Mouse (Mus musculus) neural tube, embryonic 15.5 days (tissue): ENCODE data around the gene Mbl1. TPM values are rescaled to one million over a fixed set of nuclear protein-coding genes. Genes with fewer than 3 reads are reported as not detected.

Experiments
- ATAC-seq: fragments of 200-750 bp; cut with Nextera tagmentation; 2 replicates; pipeline ENCODE4 v1.8.0; 2017; ENCODE audit warnings: mild to moderate bottlenecking, moderate TSS enrichment, moderate library complexity; ENCODE audit not compliant: low FRiP score
- H3K27ac ChIP-seq: fragments of 300-500 bp; sonication (generic); replicated peaks from 2 replicates; pipeline ENCODE4 v1.5.1; 2015; ENCODE audit warnings: mild to moderate bottlenecking, inconsistent platforms
- H3K27me3 ChIP-seq: fragments of 300-500 bp; sonication (generic); replicated peaks from 2 replicates; pipeline ENCODE4 v1.6.1; 2015; ENCODE audit warnings: inconsistent platforms
- H3K36me3 ChIP-seq: fragments of 300-500 bp; sonication (generic); 2 replicates; pipeline ENCODE4 v1.6.1; 2015; ENCODE audit warnings: inconsistent platforms
- H3K4me1 ChIP-seq: fragments of 300-500 bp; sonication (generic); 2 replicates; pipeline ENCODE4 v1.6.1; 2015; ENCODE audit warnings: inconsistent platforms
- H3K4me2 ChIP-seq: fragments of 300-500 bp; sonication (generic); 2 replicates; pipeline ENCODE4 v1.6.1; 2015; ENCODE audit warnings: inconsistent platforms, mild to moderate bottlenecking, moderate library complexity
- H3K4me3 ChIP-seq: fragments of 300-500 bp; sonication (generic); replicated peaks from 2 replicates; pipeline ENCODE4 v1.5.1; 2015; ENCODE audit warnings: mild to moderate bottlenecking, inconsistent platforms
- H3K9ac ChIP-seq: fragments of 300-500 bp; sonication (generic); replicated peaks from 2 replicates; pipeline ENCODE4 v1.6.1; 2015; ENCODE audit warnings: mild to moderate bottlenecking, inconsistent platforms
- H3K9me3 ChIP-seq: fragments of 300-500 bp; sonication (generic); replicated peaks from 2 replicates; pipeline ENCODE4 v1.6.1; 2016; ENCODE audit warnings: inconsistent platforms
- WGBS: fragments of 180-500 bp; shearing (Covaris S2); methylation state at CpG from one replicate; pipeline ENCODE4 v1.1.7; 2015; ENCODE audit warnings: mixed read lengths; 5-methylcytosine and 5-hydroxymethylcytosine counted together
- polyA plus RNA-seq: library from polyadenylated mRNA; unstranded; fragments of >200 nt; fragmentation: Nextera tagmentation; extraction: Ambion mirVana; gene quantifications from 2 replicates; pipeline ENCODE4 v1.2.1, GENCODE M21; 2015

The Mbl1 gene
- polyA plus RNA-seq: not detected in 2 replicates

- no peaks in the 10 kb centered on the region for H3K27me3 ChIP-seq
- no peak within 1 kb of the TSS for H3K27ac ChIP-seq
- WGBS: 92% methylated on average over 7 of the region's 7 CpGs
- no peaks in the 10 kb centered on the region for H3K4me1 ChIP-seq
- H3K9ac ChIP-seq: no peak within 1 kb of the TSS
- no peaks in the 10 kb centered on the region for H3K36me3 ChIP-seq
- no peak within 1 kb of the TSS for H3K4me3 ChIP-seq
- H3K4me2 ChIP-seq: no peak within 1 kb of the TSS
- H3K9me3 ChIP-seq: no peaks in the 10 kb centered on the region
- ATAC-seq: no peak
Measured at GRCm38 (mm10) chr14:41151220-41151898, at the start of gene Mbl1. Mbl1 (plus strand) TSS chr14:41151458.

- Histone ChIP-seq H3K9me3 (no peaks in the 10 kb centered on the region), H3K4me2 (no peak overlapping the region), H3K4me3 (no peak overlapping the region), H3K27ac (no peak overlapping the region), H3K27me3 (no peaks in the 10 kb centered on the region), H3K4me1 (no peaks in the 10 kb centered on the region), H3K9ac (no peak overlapping the region), H3K36me3 (no peaks in the 10 kb centered on the region)
- no peak for ATAC-seq
- 87% methylated on average over 2 of the region's 2 CpGs for WGBS
Measured at GRCm38 (mm10) chr14:41102269-41102668, 49.0 kb upstream of the Mbl1 start.

DNA sequence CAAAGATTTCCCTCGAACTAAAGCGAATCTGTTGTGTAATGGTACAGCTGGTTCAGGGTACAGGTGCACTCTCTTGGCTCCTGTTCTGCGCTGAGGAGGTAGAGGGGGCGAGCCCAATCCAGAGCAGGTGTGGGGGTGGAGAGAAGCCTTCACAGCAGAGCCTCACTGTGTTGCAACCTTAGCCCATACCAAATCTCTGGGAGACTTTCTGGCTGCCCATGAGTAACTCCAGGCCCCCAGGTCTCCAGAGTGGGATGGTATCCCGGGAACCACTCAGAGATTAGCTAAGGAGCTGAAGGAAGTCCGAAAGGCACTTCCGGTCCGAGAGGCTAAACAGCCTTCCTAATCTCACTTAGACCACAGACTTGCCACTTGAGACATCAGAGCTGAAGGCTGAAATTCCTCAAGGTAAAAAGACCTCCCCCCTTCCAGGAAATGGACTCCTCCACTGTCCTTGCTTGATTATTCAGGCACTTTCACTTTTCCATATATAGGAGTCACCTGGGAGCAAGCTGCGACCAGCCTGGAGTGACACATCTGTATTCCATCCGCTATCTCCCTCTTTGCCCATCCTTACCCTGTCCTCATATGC, 46.3 kb upstream of the Mbl1 start, which contains the start of gene Mat1a:
TSS of gene Mat1a (plus strand) at position 183 of the 592 bp plus-strand sequence.
- 77% methylated on average over 10 of the region's 10 CpGs for WGBS
- ATAC-seq: no peak
- Histone ChIP-seq H3K9me3 (no peaks in the 10 kb centered on the region), H3K4me3 (no peak within 1 kb of the TSS), H3K27me3 (no peaks in the 10 kb centered on the region), H3K4me2 (no peak within 1 kb of the TSS), H3K27ac (no peak within 1 kb of the TSS), H3K36me3 (no peaks in the 10 kb centered on the region), H3K4me1 (no peaks in the 10 kb centered on the region), H3K9ac (no peak within 1 kb of the TSS)

DNA sequence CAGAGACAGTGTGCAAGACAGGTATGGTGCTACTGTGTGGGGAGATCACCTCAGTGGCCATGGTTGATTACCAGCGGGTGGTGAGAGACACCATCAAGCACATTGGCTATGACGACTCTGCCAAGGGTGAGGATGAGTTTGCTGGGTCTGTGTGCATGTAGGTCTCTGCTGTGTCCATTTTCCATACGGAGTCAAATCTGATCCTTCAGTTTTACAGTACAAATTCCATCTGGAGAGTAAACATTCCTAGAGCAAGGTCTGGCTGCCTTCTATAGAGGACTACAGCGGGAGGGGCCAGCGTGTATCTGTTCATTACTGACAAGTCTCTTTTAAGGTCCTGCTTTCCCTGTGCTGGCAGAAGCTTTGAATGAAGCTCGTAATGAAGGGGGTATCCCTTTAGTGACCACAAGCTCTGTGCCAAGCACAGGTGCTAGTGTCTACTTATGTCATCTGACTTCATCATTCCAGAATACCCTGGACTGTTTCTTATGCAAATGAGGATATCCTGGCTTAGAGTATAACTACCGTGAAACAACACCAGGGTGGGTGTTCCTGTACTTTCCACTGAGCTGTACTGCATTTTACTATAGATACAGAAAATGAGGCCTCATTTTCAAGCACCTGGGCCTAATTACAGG, 40.1 kb upstream of the Mbl1 start:
- no peak overlapping the region for H3K4me3 ChIP-seq
- ATAC-seq: no peak
- no peak overlapping the region for H3K4me2 ChIP-seq
- H3K36me3 ChIP-seq: no peaks in the 10 kb centered on the region
- H3K9me3 ChIP-seq: no peaks in the 10 kb centered on the region
- H3K4me1 ChIP-seq: no peaks in the 10 kb centered on the region
- no peaks in the 10 kb centered on the region for H3K27me3 ChIP-seq
- H3K27ac ChIP-seq: no peak overlapping the region
- 90% methylated on average over 7 of the region's 7 CpGs for WGBS
- no peak overlapping the region for H3K9ac ChIP-seq

DNA sequence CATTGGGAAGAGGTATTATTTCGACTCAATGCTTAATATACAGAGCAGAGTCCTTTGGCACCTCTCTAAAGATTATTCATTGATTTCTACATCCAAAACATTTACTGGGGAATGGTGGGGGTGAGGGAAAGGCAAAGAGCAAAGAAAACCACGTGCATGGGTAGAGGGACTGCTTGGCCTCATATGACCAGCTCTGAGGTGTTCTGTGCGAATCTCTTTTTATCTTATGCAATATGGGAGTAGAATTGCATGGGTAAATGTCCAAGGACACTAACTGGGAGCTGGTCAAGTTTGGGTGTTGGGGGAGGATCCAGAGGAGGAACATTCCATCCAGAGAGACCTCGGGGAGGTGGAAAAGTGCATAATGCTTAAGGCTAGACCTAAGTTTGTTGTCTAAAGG, 38.3 kb upstream of the Mbl1 start:
- H3K4me3 ChIP-seq: no peak overlapping the region
- no peak overlapping the region for H3K27ac ChIP-seq
- H3K4me1 ChIP-seq: no peaks in the 10 kb centered on the region
- ATAC-seq: no peak
- no peaks in the 10 kb centered on the region for H3K27me3 ChIP-seq
- 86% methylated on average over 4 of the region's 4 CpGs for WGBS
- H3K36me3 ChIP-seq: no peaks in the 10 kb centered on the region
- H3K9ac ChIP-seq: no peak overlapping the region
- no peak overlapping the region for H3K4me2 ChIP-seq
- H3K9me3 ChIP-seq: no peaks in the 10 kb centered on the region

- Histone ChIP-seq H3K9ac (no peak overlapping the region), H3K4me2 (no peak overlapping the region), H3K27ac (no peak overlapping the region), H3K27me3 (no peaks in the 10 kb centered on the region), H3K36me3 (no peaks in the 10 kb centered on the region), H3K4me3 (no peak overlapping the region), H3K9me3 (no peaks in the 10 kb centered on the region), H3K4me1 (no peaks in the 10 kb centered on the region)
- WGBS: 87% methylated on average over 3 of the region's 3 CpGs
- no peak for ATAC-seq
Measured at GRCm38 (mm10) chr14:41116271-41116670, 35.0 kb upstream of the Mbl1 start.

DNA sequence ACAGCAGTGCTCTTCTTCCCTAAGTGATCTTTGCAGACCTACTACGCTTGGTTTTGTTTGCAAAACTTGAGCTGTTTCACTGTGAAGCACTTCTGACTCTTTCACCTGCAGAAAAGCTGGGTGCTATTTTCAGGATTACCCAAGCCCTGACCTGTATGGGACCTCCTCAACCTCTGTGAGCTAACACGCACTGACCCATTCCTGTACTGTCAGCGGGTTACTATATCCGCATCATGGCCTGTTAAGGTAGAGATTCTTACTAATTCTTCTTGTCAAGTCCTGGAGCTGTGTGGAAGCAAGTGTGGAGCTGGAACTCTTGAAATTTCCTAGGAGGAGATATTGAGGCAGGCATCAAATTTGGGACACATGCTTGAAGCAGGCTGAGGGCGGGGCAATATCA, 26.6 kb upstream of the Mbl1 start:
- H3K36me3 ChIP-seq: no peaks in the 10 kb centered on the region
- no peaks in the 10 kb centered on the region for H3K9me3 ChIP-seq
- H3K4me2 ChIP-seq: no peak overlapping the region
- H3K27me3 ChIP-seq: no peaks in the 10 kb centered on the region
- H3K4me1 ChIP-seq: no peaks in the 10 kb centered on the region
- no peak for ATAC-seq
- H3K27ac ChIP-seq: no peak overlapping the region
- WGBS: 92% methylated on average over 5 of the region's 5 CpGs
- no peak overlapping the region for H3K9ac ChIP-seq
- H3K4me3 ChIP-seq: no peak overlapping the region

DNA sequence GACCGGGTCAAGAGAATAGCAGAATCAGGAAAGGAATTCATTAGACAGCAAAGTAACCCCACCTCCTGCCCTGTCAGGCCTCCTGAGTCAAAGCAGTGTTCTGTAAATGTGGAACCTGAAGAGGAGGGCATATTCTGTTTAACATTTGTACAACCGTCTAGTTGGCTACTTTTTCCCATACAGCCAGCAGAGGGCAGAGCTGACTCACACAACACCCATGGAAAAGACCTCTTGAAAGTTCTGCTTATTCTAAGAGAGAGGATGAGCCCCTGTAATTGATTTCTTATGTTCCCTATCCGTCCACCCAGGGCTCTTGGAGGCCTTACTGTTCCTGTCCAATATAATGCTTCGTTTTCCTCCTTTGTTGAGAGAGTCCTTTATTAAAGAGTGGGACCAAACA, 23.3 kb upstream of the Mbl1 start:
- H3K27me3 ChIP-seq: no peaks in the 10 kb centered on the region
- H3K4me3 ChIP-seq: no peak overlapping the region
- no peak overlapping the region for H3K9ac ChIP-seq
- H3K4me1 ChIP-seq: no peaks in the 10 kb centered on the region
- WGBS: 22% methylated on average over 4 of the region's 4 CpGs
- H3K4me2 ChIP-seq: no peak overlapping the region
- no peak overlapping the region for H3K27ac ChIP-seq
- H3K9me3 ChIP-seq: no peaks in the 10 kb centered on the region
- ATAC-seq: peak; percentile 63; the same call in 1 of the 2 replicates
- no peaks in the 10 kb centered on the region for H3K36me3 ChIP-seq

GRCm38 (mm10) chr14:41131540-41131939, 19.7 kb upstream of the Mbl1 start, which contains the start of gene Sftpa1:
Sftpa1 (plus strand) TSS chr14:41131782.
- no peaks in the 10 kb centered on the region for H3K4me1 ChIP-seq
- no peak within 1 kb of the TSS for H3K4me2 ChIP-seq
- WGBS: 92% methylated on average over 7 of the region's 7 CpGs
- H3K36me3 ChIP-seq: no peaks in the 10 kb centered on the region
- H3K27me3 ChIP-seq: no peaks in the 10 kb centered on the region
- H3K4me3 ChIP-seq: no peak within 1 kb of the TSS
- no peak within 1 kb of the TSS for H3K9ac ChIP-seq
- ATAC-seq: no peak
- no peak within 1 kb of the TSS for H3K27ac ChIP-seq
- no peaks in the 10 kb centered on the region for H3K9me3 ChIP-seq

- no peaks in the 10 kb centered on the region for H3K4me1 ChIP-seq
- H3K9ac ChIP-seq: no peak overlapping the region
- no peak overlapping the region for H3K4me3 ChIP-seq
- no peak overlapping the region for H3K4me2 ChIP-seq
- no peaks in the 10 kb centered on the region for H3K36me3 ChIP-seq
- H3K27ac ChIP-seq: no peak overlapping the region
- ATAC-seq: no peak
- no peaks in the 10 kb centered on the region for H3K27me3 ChIP-seq
- H3K9me3 ChIP-seq: no peaks in the 10 kb centered on the region
Measured at GRCm38 (mm10) chr14:41137006-41137405, 14.3 kb upstream of the Mbl1 start.

- no peak overlapping the region for H3K27ac ChIP-seq
- H3K9ac ChIP-seq: no peak overlapping the region
- H3K9me3 ChIP-seq: no peaks in the 10 kb centered on the region
- no peak overlapping the region for H3K4me2 ChIP-seq
- ATAC-seq: no peak
- no peaks in the 10 kb centered on the region for H3K36me3 ChIP-seq
- no peaks in the 10 kb centered on the region for H3K27me3 ChIP-seq
- H3K4me1 ChIP-seq: no peaks in the 10 kb centered on the region
- WGBS: 77% methylated on average over 1 of the region's 1 CpGs
- no peak overlapping the region for H3K4me3 ChIP-seq
Measured at GRCm38 (mm10) chr14:41140686-41141085, 10.6 kb upstream of the Mbl1 start.

GRCm38 (mm10) chr14:41146035-41146434, 5.2 kb upstream of the Mbl1 start:
- no peaks in the 10 kb centered on the region for H3K36me3 ChIP-seq
- no peak overlapping the region for H3K9ac ChIP-seq
- no peak overlapping the region for H3K4me3 ChIP-seq
- H3K27ac ChIP-seq: no peak overlapping the region
- no peaks in the 10 kb centered on the region for H3K27me3 ChIP-seq
- ATAC-seq: no peak
- WGBS: 68% methylated on average over 6 of the region's 6 CpGs
- no peaks in the 10 kb centered on the region for H3K4me1 ChIP-seq
- no peak overlapping the region for H3K4me2 ChIP-seq
- no peaks in the 10 kb centered on the region for H3K9me3 ChIP-seq
